Mouse (Mus musculus): ENCODE measurements around the gene Cxcl1. TPM values are rescaled to one million over a fixed set of nuclear protein-coding genes. Genes with fewer than 3 reads are reported as not detected.

Cxcl1 gene
- polyA plus RNA-seq, 1 experiment from 2014 or later, result 0.85 TPM

DNA sequence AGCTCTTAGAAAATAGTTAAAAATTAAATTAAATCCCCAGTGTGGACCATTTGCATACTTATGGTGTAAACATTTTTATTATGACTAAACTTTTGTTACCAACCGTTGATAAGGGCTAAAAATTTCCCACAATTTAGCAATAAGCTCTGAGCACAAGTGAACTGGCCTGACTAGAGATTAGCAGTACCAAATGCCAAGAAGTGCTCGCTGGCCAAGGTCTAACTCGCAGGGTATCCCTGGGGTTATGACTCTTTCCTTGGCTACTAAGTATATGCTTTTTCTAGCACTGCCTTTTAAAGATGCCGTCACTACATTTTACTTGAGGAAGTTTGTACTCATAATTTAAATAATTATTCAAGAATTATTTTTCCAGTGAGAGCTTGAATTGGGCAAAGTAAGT is 10.0 kb upstream of the Cxcl1 start:
- no peak overlapping the region for H3K27ac ChIP-seq (ENCODE audit: low read depth, low read length)

GRCm38 (mm10) chr5:90881682-90882081 is 9.4 kb upstream of the Cxcl1 start:
- Histone ChIP-seq H3K9me3 (ENCODE audit: control insufficient read depth, low read length) (no peaks in the 10 kb centered on the region), H3K27ac (ENCODE audit: low read depth, low read length) (no peak overlapping the region), H3K4me1 (ENCODE audit: control insufficient read depth, insufficient read depth, low read length) (no peaks in the 10 kb centered on the region), H3K4me3 (ENCODE audit: low read length) (no peak overlapping the region), H3K9ac (ENCODE audit: low read depth, low read length) (no peak overlapping the region), H3K27me3 (ENCODE audit: control insufficient read depth, insufficient read depth, low read length) (no peaks in the 10 kb centered on the region), H3K4me2 (replicated peaks; ENCODE audit: low read depth, low read length) (no peak overlapping the region), H3K36me3 (ENCODE audit: control insufficient read depth, insufficient read depth, low read length) (no peaks in the 10 kb centered on the region)
- ATAC-seq (ENCODE audit: low FRiP score, low TSS enrichment), result no peak
- WGBS, result 90% methylated on average over 5 of the region's 5 CpGs

More for the DNA sequence above, 10.0 kb upstream of the Cxcl1 start:
- H3K9me3 ChIP-seq (ENCODE audit: control insufficient read depth, low read length), result no peaks in the 10 kb centered on the region
- 89% methylated on average over 4 of the region's 4 CpGs for WGBS
- H3K4me1 ChIP-seq (ENCODE audit: control insufficient read depth, insufficient read depth, low read length), result no peaks in the 10 kb centered on the region
- no peak overlapping the region for H3K4me3 ChIP-seq (ENCODE audit: low read length)
- no peak overlapping the region for H3K9ac ChIP-seq (ENCODE audit: low read depth, low read length)
- no peak overlapping the region for H3K4me2 ChIP-seq (replicated peaks; ENCODE audit: low read depth, low read length)
- no peak for ATAC-seq (ENCODE audit: low FRiP score, low TSS enrichment)
- H3K27me3 ChIP-seq (ENCODE audit: control insufficient read depth, insufficient read depth, low read length), result no peaks in the 10 kb centered on the region
- H3K36me3 ChIP-seq (ENCODE audit: control insufficient read depth, insufficient read depth, low read length), result no peaks in the 10 kb centered on the region

DNA sequence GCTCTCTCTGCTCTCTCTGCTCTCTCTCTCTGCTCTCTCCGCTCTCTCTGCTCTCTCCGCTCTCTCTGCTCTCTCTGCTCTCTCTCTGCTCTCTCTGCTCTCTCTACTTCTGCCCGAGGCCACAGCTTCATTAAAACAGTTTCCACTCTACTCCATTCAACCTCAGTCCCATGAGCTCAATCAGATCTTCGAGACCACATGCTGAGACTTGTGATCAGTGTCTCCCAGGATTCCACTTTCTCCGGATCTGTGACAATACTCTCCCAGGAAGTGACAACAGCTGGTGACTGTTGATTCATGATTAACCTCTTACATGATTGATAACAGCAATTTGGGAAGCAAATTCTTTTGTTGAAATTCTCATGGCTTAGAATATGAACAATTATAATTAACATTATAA is 8.9 kb upstream of the Cxcl1 start:
- 92% methylated on average over 5 of the region's 5 CpGs for WGBS

DNA sequence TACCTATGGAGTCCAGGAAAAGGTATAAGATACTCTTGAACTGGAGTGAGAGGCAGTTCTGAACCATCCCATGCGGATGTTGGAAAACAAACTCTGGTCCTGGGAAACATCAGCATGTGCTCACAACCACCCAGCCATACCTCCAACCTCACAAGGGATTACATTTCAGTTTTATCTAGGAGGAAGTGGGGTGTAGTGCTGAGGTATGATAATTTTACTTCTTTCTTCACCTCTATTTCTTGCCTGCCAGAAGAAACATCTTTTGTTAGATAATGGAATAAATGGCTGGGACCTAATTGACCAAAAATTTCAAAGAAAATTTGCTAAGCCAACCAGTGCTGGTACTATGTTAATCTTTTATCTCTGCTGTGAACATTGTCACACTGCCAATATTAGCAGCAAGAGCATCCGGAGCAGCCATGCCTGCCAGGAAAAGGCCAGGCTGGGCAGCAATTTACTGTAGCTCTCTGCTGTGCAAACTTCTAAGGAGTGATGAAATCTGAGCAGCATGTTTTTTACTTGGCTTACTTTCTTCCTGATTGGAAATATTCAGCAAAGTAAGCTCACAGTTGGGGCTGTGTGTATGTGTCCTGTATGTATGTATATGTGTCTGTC is 6.3 kb upstream of the Cxcl1 start:
- Histone ChIP-seq H3K27ac (ENCODE audit: low read depth, low read length) (no peak overlapping the region; the same call in 1 of the 2 replicates), H3K4me2 (replicated peaks; ENCODE audit: low read depth, low read length) (no peak overlapping the region), H3K9ac (ENCODE audit: low read depth, low read length) (no peak overlapping the region), H3K27me3 (ENCODE audit: control insufficient read depth, insufficient read depth, low read length) (no peaks in the 10 kb centered on the region), H3K4me3 (ENCODE audit: low read length) (no peak overlapping the region), H3K36me3 (ENCODE audit: control insufficient read depth, insufficient read depth, low read length) (no peaks in the 10 kb centered on the region), H3K4me1 (ENCODE audit: control insufficient read depth, insufficient read depth, low read length) (no peaks in the 10 kb centered on the region), H3K9me3 (ENCODE audit: control insufficient read depth, low read length) (no peaks in the 10 kb centered on the region)
- ATAC-seq (ENCODE audit: low FRiP score, low TSS enrichment), result no peak
- WGBS, result 55% methylated on average over 2 of the region's 2 CpGs

More for the DNA sequence above, 8.9 kb upstream of the Cxcl1 start:
- Histone ChIP-seq H3K36me3 (ENCODE audit: control insufficient read depth, insufficient read depth, low read length) (no peaks in the 10 kb centered on the region), H3K4me3 (ENCODE audit: low read length) (no peak overlapping the region), H3K9me3 (ENCODE audit: control insufficient read depth, low read length) (no peaks in the 10 kb centered on the region), H3K27me3 (ENCODE audit: control insufficient read depth, insufficient read depth, low read length) (no peaks in the 10 kb centered on the region), H3K9ac (ENCODE audit: low read depth, low read length) (no peak overlapping the region), H3K27ac (ENCODE audit: low read depth, low read length) (no peak overlapping the region), H3K4me2 (replicated peaks; ENCODE audit: low read depth, low read length) (no peak overlapping the region), H3K4me1 (ENCODE audit: control insufficient read depth, insufficient read depth, low read length) (no peaks in the 10 kb centered on the region)
- no peak for ATAC-seq (ENCODE audit: low FRiP score, low TSS enrichment)

- no peak for ATAC-seq (ENCODE audit: low FRiP score, low TSS enrichment)
- Histone ChIP-seq H3K9ac (ENCODE audit: low read depth, low read length) (no peak overlapping the region), H3K4me3 (ENCODE audit: low read length) (no peak overlapping the region), H3K4me2 (replicated peaks; ENCODE audit: low read depth, low read length) (no peak overlapping the region), H3K36me3 (ENCODE audit: control insufficient read depth, insufficient read depth, low read length) (no peaks in the 10 kb centered on the region), H3K27me3 (ENCODE audit: control insufficient read depth, insufficient read depth, low read length) (no peaks in the 10 kb centered on the region), H3K9me3 (ENCODE audit: control insufficient read depth, low read length) (no peaks in the 10 kb centered on the region), H3K27ac (ENCODE audit: low read depth, low read length) (no peak overlapping the region), H3K4me1 (ENCODE audit: control insufficient read depth, insufficient read depth, low read length) (0 out of 2 replicates have a peak, but pooled peaks cover 3% of the 10 kb centered on the region)
- 69% methylated on average over 5 of the region's 5 CpGs for WGBS
Observed at GRCm38 (mm10) chr5:90888661-90889060, 2.4 kb upstream of the Cxcl1 start.

DNA sequence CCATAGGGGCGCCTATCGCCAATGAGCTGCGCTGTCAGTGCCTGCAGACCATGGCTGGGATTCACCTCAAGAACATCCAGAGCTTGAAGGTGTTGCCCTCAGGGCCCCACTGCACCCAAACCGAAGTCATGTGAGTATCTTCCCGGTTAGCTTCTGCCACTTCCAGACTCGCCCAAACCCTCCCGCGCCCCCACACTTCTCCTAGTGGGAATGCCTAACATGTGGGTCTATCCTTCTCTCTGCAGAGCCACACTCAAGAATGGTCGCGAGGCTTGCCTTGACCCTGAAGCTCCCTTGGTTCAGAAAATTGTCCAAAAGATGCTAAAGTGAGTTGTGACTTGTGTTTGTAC is 398 bp downstream of the Cxcl1 start:
- peak overlapping the region; percentile 64 for H3K9ac ChIP-seq (ENCODE audit: low read depth, low read length)
- 20% methylated on average over 10 of the region's 10 CpGs for WGBS
- H3K4me2 ChIP-seq (replicated peaks; ENCODE audit: low read depth, low read length), result peak overlapping the region; percentile 81
- peak overlapping the region; percentile 52 for H3K4me3 ChIP-seq (ENCODE audit: low read length)
- H3K27ac ChIP-seq (ENCODE audit: low read depth, low read length), result no peak overlapping the region
- no peaks in the 10 kb centered on the region for H3K36me3 ChIP-seq (ENCODE audit: control insufficient read depth, insufficient read depth, low read length)
- no peaks in the 10 kb centered on the region for H3K9me3 ChIP-seq (ENCODE audit: control insufficient read depth, low read length)
- H3K4me1 ChIP-seq (ENCODE audit: control insufficient read depth, insufficient read depth, low read length), result 0 out of 2 replicates have a peak, but pooled peaks cover 3% of the 10 kb centered on the region
- no peak for ATAC-seq (ENCODE audit: low FRiP score, low TSS enrichment)
- no peaks in the 10 kb centered on the region for H3K27me3 ChIP-seq (ENCODE audit: control insufficient read depth, insufficient read depth, low read length)

DNA sequence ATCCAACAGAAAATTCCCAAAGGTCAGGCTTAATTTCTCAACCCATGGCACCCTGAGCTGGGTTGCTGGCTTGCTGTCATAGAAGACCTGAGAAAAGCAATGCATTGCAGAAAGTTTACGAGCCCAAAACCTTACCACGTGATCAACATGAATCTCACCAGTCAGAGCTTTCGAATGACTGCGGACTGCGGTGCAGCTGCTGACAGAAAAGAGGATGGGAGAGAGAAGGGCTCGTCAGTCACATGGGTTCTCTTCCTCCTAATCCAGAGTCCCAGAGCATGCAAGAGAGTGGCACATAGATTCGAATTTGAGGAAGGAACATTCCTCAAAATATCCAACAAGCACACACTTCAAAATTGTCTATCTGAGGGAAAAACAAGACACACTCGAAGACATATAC is 3.2 kb downstream of the Cxcl1 start:
- Histone ChIP-seq H3K27me3 (ENCODE audit: control insufficient read depth, insufficient read depth, low read length) (no peaks in the 10 kb centered on the region), H3K4me1 (ENCODE audit: control insufficient read depth, insufficient read depth, low read length) (0 out of 2 replicates have a peak, but pooled peaks cover 3% of the 10 kb centered on the region)

DNA sequence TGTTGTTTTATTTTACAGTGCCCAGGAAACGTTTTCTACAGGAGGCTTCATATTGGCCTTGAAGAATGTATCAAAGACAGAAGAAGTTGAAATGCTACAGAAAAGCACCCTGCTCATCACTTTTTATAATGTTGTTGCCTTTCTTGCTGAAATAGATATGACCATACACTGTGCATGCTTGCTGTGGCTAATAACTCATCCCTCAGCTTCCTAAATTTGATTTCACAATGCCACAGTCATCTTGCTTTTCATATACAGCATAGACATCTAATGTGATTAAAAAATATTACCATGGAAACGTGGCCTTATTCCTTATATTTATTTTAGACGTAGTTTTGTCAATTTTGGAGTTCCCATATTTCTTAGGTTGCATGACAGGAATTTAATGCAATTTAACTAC is 6.4 kb downstream of the Cxcl1 start:
- no peak overlapping the region for H3K4me3 ChIP-seq (ENCODE audit: low read length)
- H3K4me2 ChIP-seq (replicated peaks; ENCODE audit: low read depth, low read length), result no peak overlapping the region
- H3K36me3 ChIP-seq (ENCODE audit: control insufficient read depth, insufficient read depth, low read length), result no peaks in the 10 kb centered on the region
- H3K27ac ChIP-seq (ENCODE audit: low read depth, low read length), result no peak overlapping the region
- H3K27me3 ChIP-seq (ENCODE audit: control insufficient read depth, insufficient read depth, low read length), result no peaks in the 10 kb centered on the region
- 75% methylated on average over 3 of the region's 3 CpGs for WGBS
- no peak overlapping the region for H3K9ac ChIP-seq (ENCODE audit: low read depth, low read length)
- H3K9me3 ChIP-seq (ENCODE audit: control insufficient read depth, low read length), result no peaks in the 10 kb centered on the region
- ATAC-seq (ENCODE audit: low FRiP score, low TSS enrichment), result no peak
- no peaks in the 10 kb centered on the region for H3K4me1 ChIP-seq (ENCODE audit: control insufficient read depth, insufficient read depth, low read length)

More for the DNA sequence above, 3.2 kb downstream of the Cxcl1 start:
- Histone ChIP-seq H3K36me3 (ENCODE audit: control insufficient read depth, insufficient read depth, low read length) (no peaks in the 10 kb centered on the region), H3K27ac (ENCODE audit: low read depth, low read length) (no peak overlapping the region), H3K9ac (ENCODE audit: low read depth, low read length) (no peak overlapping the region), H3K4me2 (replicated peaks; ENCODE audit: low read depth, low read length) (no peak overlapping the region), H3K4me3 (ENCODE audit: low read length) (no peak overlapping the region), H3K9me3 (ENCODE audit: control insufficient read depth, low read length) (no peaks in the 10 kb centered on the region)
- no peak for ATAC-seq (ENCODE audit: low FRiP score, low TSS enrichment)
- WGBS, result 73% methylated on average over 8 of the region's 8 CpGs

DNA sequence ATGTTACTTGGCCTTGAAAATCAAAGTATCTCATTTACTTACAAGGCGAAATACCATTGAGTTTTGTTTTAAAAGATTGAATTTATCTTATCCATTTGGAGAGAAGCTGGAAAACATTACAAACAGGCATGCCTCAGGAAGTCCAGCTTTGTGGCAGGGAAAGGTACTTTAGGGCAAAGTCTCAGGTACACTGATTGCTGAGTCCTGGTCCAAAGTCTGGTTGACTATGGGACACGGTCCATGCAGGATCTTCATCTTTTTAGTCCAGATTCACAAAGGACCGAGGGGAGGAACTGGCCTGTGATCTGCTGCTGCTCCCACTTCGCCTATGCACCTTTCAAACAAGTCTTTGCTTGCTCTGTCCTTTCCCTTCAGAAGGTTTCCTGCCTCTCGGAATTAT is 8.3 kb downstream of the Cxcl1 start:
- WGBS, result 85% methylated on average over 5 of the region's 5 CpGs

More for the DNA sequence above, 8.3 kb downstream of the Cxcl1 start:
- Histone ChIP-seq H3K27me3 (ENCODE audit: control insufficient read depth, insufficient read depth, low read length) (no peaks in the 10 kb centered on the region; the same call in 1 of the 2 replicates), H3K27ac (ENCODE audit: low read depth, low read length) (no peak overlapping the region), H3K4me3 (ENCODE audit: low read length) (no peak overlapping the region), H3K4me2 (replicated peaks; ENCODE audit: low read depth, low read length) (no peak overlapping the region), H3K36me3 (ENCODE audit: control insufficient read depth, insufficient read depth, low read length) (no peaks in the 10 kb centered on the region), H3K9ac (ENCODE audit: low read depth, low read length) (no peak overlapping the region), H3K4me1 (ENCODE audit: control insufficient read depth, insufficient read depth, low read length) (0 out of 2 replicates have a peak, but pooled peaks cover 4% of the 10 kb centered on the region), H3K9me3 (ENCODE audit: control insufficient read depth, low read length) (no peaks in the 10 kb centered on the region)
- ATAC-seq (ENCODE audit: low FRiP score, low TSS enrichment), result no peak
